Mouse (Mus musculus) heart, embryonic 14.5 days (tissue): ENCODE results near the gene 9630041A04Rik. TPM values are rescaled to one million over a fixed set of nuclear protein-coding genes. Genes with fewer than 3 reads are reported as not detected.

Source experiments
- ATAC-seq: fragments of 200-750 bp; cut with Nextera tagmentation; 2 replicates; pipeline ENCODE4 v1.8.0; 2017; ENCODE audit warnings: low read depth, moderate TSS enrichment; ENCODE audit not compliant: insufficient number of reproducible peaks, insufficient read depth, low FRiP score
- H3K27ac ChIP-seq, 2 experiments: fragments of 200-500 bp in 1 of 2; fragments of 300-500 bp in 1 of 2; sonication (generic) in 1 of 2; replicated peaks in 1 of 2; 2 replicates each; pipeline ENCODE4 v1.5.1; 2012 to 2014; ENCODE audit warnings: low read depth in 2 of 2, low read length in 2 of 2, control low read depth in 1 of 2, mild to moderate bottlenecking in 1 of 2, mixed read lengths in 1 of 2; ENCODE audit not compliant: control insufficient read depth in 1 of 2, insufficient read depth in 1 of 2
- H3K27me3 ChIP-seq: fragments of 300-500 bp; sonication (generic); 2 replicates; pipeline ENCODE4 v1.6.1; 2014; ENCODE audit warnings: mild to moderate bottlenecking, low read length, control low read depth; ENCODE audit not compliant: control insufficient read depth, insufficient read depth
- H3K36me3 ChIP-seq: fragments of 300-500 bp; sonication (generic); 2 replicates; pipeline ENCODE4 v1.6.1; 2014; ENCODE audit warnings: mild to moderate bottlenecking, control low read depth, low read length, mixed read lengths; ENCODE audit not compliant: control insufficient read depth, insufficient read depth
- H3K4me1 ChIP-seq, 2 experiments: fragments of 200-500 bp in 1 of 2; fragments of 300-500 bp in 1 of 2; sonication (generic) in 1 of 2; 2 replicates each; pipeline ENCODE4 v1.6.1; 2012 to 2014; ENCODE audit warnings: low read length in 2 of 2, control low read depth in 1 of 2, mixed read lengths in 1 of 2; ENCODE audit not compliant: control insufficient read depth in 2 of 2, insufficient read depth in 2 of 2
- H3K4me2 ChIP-seq: fragments of 300-500 bp; sonication (generic); 2 replicates; pipeline ENCODE4 v1.6.1; 2014; ENCODE audit warnings: mild to moderate bottlenecking, low read length
- H3K4me3 ChIP-seq, 2 experiments: fragments of 200-500 bp in 1 of 2; fragments of 300-500 bp in 1 of 2; sonication (generic) in 1 of 2; 2 replicates each; pipeline ENCODE4 v1.5.1; 2012 to 2014; ENCODE audit warnings: low read length in 2 of 2, mild to moderate bottlenecking in 2 of 2, control low read depth in 1 of 2, low read depth in 1 of 2, moderate library complexity in 1 of 2; ENCODE audit not compliant: control insufficient read depth in 1 of 2, insufficient read depth in 1 of 2
- H3K9ac ChIP-seq: fragments of 300-500 bp; sonication (generic); 2 replicates; pipeline ENCODE4 v1.6.1; 2014; ENCODE audit warnings: mild to moderate bottlenecking, low read length
- H3K9me3 ChIP-seq: fragments of 300-500 bp; sonication (generic); 2 replicates; pipeline ENCODE4 v1.6.1; 2016; ENCODE audit warnings: low read length, control low read depth; ENCODE audit not compliant: control insufficient read depth
- WGBS: fragments of 180-500 bp; shearing (Covaris S2); extraction: QIAGEN DNeasy Blood & Tissue Kit; methylation state at CpG from one replicate; pipeline ENCODE4 v1.1.7; 2014; 5-methylcytosine and 5-hydroxymethylcytosine counted together
- polyA plus RNA-seq: library from polyadenylated mRNA; unstranded; fragments of >200 nt; fragmentation: Nextera tagmentation; extraction: Ambion mirVana; gene quantifications from 2 replicates; pipeline ENCODE4 v1.2.1, GENCODE M21; 2014

9630041A04Rik gene
- polyA plus RNA-seq, 1 experiment from 2014 or later, result not detected

DNA sequence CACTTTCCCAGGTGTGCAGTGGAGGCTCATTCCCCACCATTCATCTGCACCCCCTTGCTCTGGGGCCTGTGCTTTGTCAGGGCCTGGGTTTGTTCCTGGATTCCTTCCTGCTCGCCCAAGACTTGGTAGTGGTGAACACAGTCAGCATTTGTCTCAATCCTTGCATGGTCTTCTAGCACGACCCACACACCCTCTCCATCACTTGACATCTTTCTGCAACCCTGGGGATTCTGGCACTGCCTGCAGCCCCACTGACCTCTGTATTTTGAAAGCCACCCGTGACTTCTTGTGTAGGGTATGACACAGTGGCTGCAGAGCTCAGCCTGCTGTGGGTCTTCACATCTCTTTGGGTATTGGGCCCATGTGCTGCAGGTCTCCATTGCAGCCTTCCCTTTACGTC lies 57.1 kb downstream of the 9630041A04Rik start:
- H3K4me3 ChIP-seq, result no peak overlapping the region
- no peaks in the 10 kb centered on the region for H3K9me3 ChIP-seq
- no peak overlapping the region for H3K4me2 ChIP-seq
- no peak overlapping the region for H3K9ac ChIP-seq
- H3K27ac ChIP-seq, result no peak overlapping the region
- 81% methylated on average over 4 of the region's 4 CpGs for WGBS
- no peaks in the 10 kb centered on the region for H3K27me3 ChIP-seq
- H3K36me3 ChIP-seq, result no peaks in the 10 kb centered on the region
- ATAC-seq, result no peak
- H3K4me1 ChIP-seq, result no peaks in the 10 kb centered on the region; a peak in 1 of 4 replicates

GRCm38 (mm10) chr9:101919324-101919723 lies 57.7 kb downstream of the 9630041A04Rik start:
- H3K4me1 ChIP-seq, result peaks cover 2 to 4% of the 10 kb centered on the region in 2 experiments; a peak in 3 of 4 replicates
- H3K27ac ChIP-seq, result no peak overlapping the region
- no peaks in the 10 kb centered on the region for H3K27me3 ChIP-seq
- H3K4me2 ChIP-seq, result no peak overlapping the region
- no peak overlapping the region for H3K9ac ChIP-seq
- H3K4me3 ChIP-seq, result no peak overlapping the region
- ATAC-seq, result no peak
- WGBS, result 78% methylated on average over 5 of the region's 5 CpGs
- H3K36me3 ChIP-seq, result no peaks in the 10 kb centered on the region
- H3K9me3 ChIP-seq, result no peaks in the 10 kb centered on the region

- Histone ChIP-seq H3K27ac (no peak overlapping the region), H3K4me2 (no peak overlapping the region), H3K9me3 (no peaks in the 10 kb centered on the region), H3K27me3 (no peaks in the 10 kb centered on the region), H3K4me1 (peaks cover 2 to 4% of the 10 kb centered on the region in 2 experiments; a peak in 3 of 4 replicates), H3K4me3 (no peak overlapping the region), H3K36me3 (no peaks in the 10 kb centered on the region), H3K9ac (no peak overlapping the region)
- WGBS, result 85% methylated on average over 4 of the region's 4 CpGs
- no peak for ATAC-seq
Observed at GRCm38 (mm10) chr9:101922846-101923245, 61.2 kb downstream of the 9630041A04Rik start.

GRCm38 (mm10) chr9:101924829-101925228 lies 63.2 kb downstream of the 9630041A04Rik start:
- Histone ChIP-seq H3K4me2 (no peak overlapping the region), H3K9me3 (no peaks in the 10 kb centered on the region), H3K27me3 (no peaks in the 10 kb centered on the region), H3K27ac (no peak overlapping the region), H3K4me1 (peaks cover 2 to 4% of the 10 kb centered on the region in 2 experiments; a peak in 3 of 4 replicates), H3K9ac (no peak overlapping the region), H3K4me3 (no peak overlapping the region), H3K36me3 (no peaks in the 10 kb centered on the region)
- no peak for ATAC-seq
- WGBS, result 57% methylated on average over 4 of the region's 4 CpGs

DNA sequence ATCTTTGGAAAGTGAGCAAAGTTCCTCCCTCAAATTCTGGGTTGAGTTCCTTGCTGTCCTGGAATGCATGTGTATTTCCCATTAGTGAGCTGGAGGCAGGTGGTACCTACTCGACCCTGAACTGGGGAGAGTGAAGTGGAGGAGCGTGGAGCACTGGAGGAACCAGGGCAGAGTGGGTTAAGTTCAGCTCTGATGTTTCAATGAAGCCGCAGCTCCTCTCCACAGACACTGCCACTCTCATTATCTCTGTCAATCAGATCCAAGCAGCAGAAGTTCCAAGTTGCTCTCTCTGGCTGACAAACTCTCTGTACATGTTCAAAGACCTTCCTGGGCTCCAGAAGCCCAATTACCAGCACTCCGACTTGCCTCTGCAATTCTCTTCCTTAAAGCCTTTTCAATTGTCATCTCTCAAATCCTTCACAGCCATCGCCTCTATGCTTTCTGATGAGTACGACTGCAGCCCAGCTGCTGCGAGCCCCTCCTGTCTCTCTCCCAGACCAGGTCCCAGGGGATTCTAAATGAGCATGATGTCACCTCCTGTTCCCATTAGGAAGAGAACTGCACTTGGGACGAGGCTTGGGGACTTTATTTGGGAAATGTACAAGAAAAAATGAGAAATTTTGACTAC lies 72.4 kb downstream of the 9630041A04Rik start:
- H3K27me3 ChIP-seq, result no peaks in the 10 kb centered on the region
- no peak overlapping the region for H3K4me2 ChIP-seq
- 51% methylated on average over 8 of the region's 8 CpGs for WGBS
- H3K9ac ChIP-seq, result no peak overlapping the region
- ATAC-seq, result no peak
- H3K27ac ChIP-seq, result no peak overlapping the region
- no peaks in the 10 kb centered on the region for H3K36me3 ChIP-seq
- H3K4me3 ChIP-seq, result no peak overlapping the region
- H3K4me1 ChIP-seq, result no peaks in the 10 kb centered on the region
- no peaks in the 10 kb centered on the region for H3K9me3 ChIP-seq

GRCm38 (mm10) chr9:101934887-101935286 lies 73.2 kb downstream of the 9630041A04Rik start:
- no peak for ATAC-seq
- H3K4me3 ChIP-seq, result no peak overlapping the region
- H3K9ac ChIP-seq, result no peak overlapping the region
- H3K36me3 ChIP-seq, result no peaks in the 10 kb centered on the region
- WGBS, result 66% methylated on average over 8 of the region's 8 CpGs
- H3K4me1 ChIP-seq, result no peaks in the 10 kb centered on the region
- no peaks in the 10 kb centered on the region for H3K9me3 ChIP-seq
- no peak overlapping the region for H3K4me2 ChIP-seq
- no peaks in the 10 kb centered on the region for H3K27me3 ChIP-seq
- no peak overlapping the region for H3K27ac ChIP-seq

GRCm38 (mm10) chr9:101938066-101938465 lies 76.4 kb downstream of the 9630041A04Rik start:
- no peak overlapping the region for H3K9ac ChIP-seq
- no peak for ATAC-seq
- H3K36me3 ChIP-seq, result no peaks in the 10 kb centered on the region
- no peak overlapping the region for H3K27ac ChIP-seq
- H3K27me3 ChIP-seq, result no peaks in the 10 kb centered on the region
- WGBS, result 66% methylated on average over 4 of the region's 4 CpGs
- H3K9me3 ChIP-seq, result no peaks in the 10 kb centered on the region
- no peaks in the 10 kb centered on the region for H3K4me1 ChIP-seq
- no peak overlapping the region for H3K4me2 ChIP-seq
- no peak overlapping the region for H3K4me3 ChIP-seq

- H3K9me3 ChIP-seq, result no peaks in the 10 kb centered on the region
- H3K4me3 ChIP-seq, result no peak overlapping the region
- H3K9ac ChIP-seq, result no peak overlapping the region
- H3K27me3 ChIP-seq, result no peaks in the 10 kb centered on the region
- no peaks in the 10 kb centered on the region for H3K36me3 ChIP-seq
- H3K27ac ChIP-seq, result no peak overlapping the region
- no peak overlapping the region for H3K4me2 ChIP-seq
- H3K4me1 ChIP-seq, result no peaks in the 10 kb centered on the region
- ATAC-seq, result peak; percentile 21; the same call in 1 of the 2 replicates
- 41% methylated on average over 5 of the region's 5 CpGs for WGBS
Observed at GRCm38 (mm10) chr9:101939006-101939405, 77.4 kb downstream of the 9630041A04Rik start.
